Mouse (Mus musculus): ENCODE measurements at regions not wholly inside any gene's neighbourhood (a gene's known extent, or its start where the extent isn't known, plus 50 kb on each side); places are given as distances from the start of the nearest gene placed in this dataset.
"Not testable (repeated sequence)": the region's sequence is repeated elsewhere in the genome, so short reads cannot be mapped to it uniquely, and the experiment has no call there.

DNA sequence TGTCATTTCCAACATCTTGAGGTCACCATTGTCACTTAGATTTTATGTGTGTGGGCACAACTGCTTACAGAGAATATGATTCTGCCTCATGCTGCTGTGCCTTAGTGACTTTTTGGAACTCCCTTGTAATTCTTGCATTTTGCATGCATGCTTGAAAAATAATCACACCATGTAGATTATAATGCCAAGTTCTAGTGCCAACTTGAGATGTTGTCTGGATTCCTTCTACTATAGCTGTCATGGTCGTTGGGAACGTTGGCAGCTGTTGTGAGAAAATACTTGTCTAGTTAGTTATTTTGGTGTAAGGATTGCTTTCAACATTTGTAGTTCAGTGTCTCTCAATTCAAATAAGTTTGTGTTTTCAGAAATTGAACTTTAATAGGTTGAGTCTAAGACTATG lies 365.6 kb upstream of the Nectin3 start:
- H3K27ac ChIP-seq = no peak overlapping the region
- H3K9me3 ChIP-seq (replicated peaks) = no peaks in the 10 kb centered on the region
- no peaks in the 10 kb centered on the region for H3K4me1 ChIP-seq
- H3K4me3 ChIP-seq = no peak overlapping the region
- no peaks in the 10 kb centered on the region for H3K27me3 ChIP-seq (ENCODE audit: low read depth, poor library complexity, severe bottlenecking)
- DNase-seq (ENCODE audit: low spot score) = no peak
- WGBS = 95% methylated on average over 2 of the region's 2 CpGs
- H3K36me3 ChIP-seq = no peaks in the 10 kb centered on the region

DNA sequence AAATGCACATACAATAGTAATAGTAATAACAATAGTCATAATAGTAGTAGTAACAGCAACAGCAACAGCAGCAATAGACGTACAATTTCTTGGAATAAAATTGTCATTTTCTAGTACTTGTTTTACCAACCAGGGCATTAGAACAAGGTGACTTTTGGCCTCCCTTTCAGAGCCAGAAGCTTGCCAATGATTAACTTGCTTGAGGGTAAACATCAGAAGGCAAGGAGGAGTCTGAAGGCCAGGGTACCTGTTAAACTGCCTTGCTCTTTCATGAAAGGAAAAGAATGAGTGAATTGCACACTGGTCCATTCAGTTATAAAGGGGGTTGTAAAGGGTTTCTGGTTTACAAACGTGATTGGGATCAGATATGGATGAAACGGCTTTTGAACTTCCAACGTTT lies 351.2 kb upstream of the Nectin3 start:
- DNase-seq (ENCODE audit: low spot score) = no peak
- no peaks in the 10 kb centered on the region for H3K4me1 ChIP-seq
- H3K9me3 ChIP-seq (replicated peaks) = no peaks in the 10 kb centered on the region
- H3K27me3 ChIP-seq (ENCODE audit: low read depth, poor library complexity, severe bottlenecking) = no peaks in the 10 kb centered on the region
- WGBS = 89% methylated on average over 4 of the region's 4 CpGs
- H3K4me3 ChIP-seq = no peak overlapping the region
- H3K36me3 ChIP-seq = no peaks in the 10 kb centered on the region
- H3K27ac ChIP-seq = no peak overlapping the region

- Histone ChIP-seq H3K36me3 (no peaks in the 10 kb centered on the region), H3K27ac (no peak overlapping the region), H3K4me3 (no peak overlapping the region), H3K27me3 (ENCODE audit: low read depth, poor library complexity, severe bottlenecking) (no peaks in the 10 kb centered on the region), H3K9me3 (replicated peaks) (no peaks in the 10 kb centered on the region), H3K4me1 (no peaks in the 10 kb centered on the region)
- no peak for DNase-seq (ENCODE audit: low spot score)
These were observed 350.4 kb upstream of the Nectin3 start for GRCm38 (mm10) chr16:46848755-46849154.

GRCm38 (mm10) chr16:46847707-46848356 lies 349.5 kb upstream of the Nectin3 start:
- Histone ChIP-seq H3K4me3 (no peak overlapping the region), H3K36me3 (no peaks in the 10 kb centered on the region), H3K27ac (no peak overlapping the region), H3K27me3 (ENCODE audit: low read depth, poor library complexity, severe bottlenecking) (no peaks in the 10 kb centered on the region), H3K4me1 (no peaks in the 10 kb centered on the region), H3K9me3 (replicated peaks) (no peaks in the 10 kb centered on the region)
- 66% methylated on average over 3 of the region's 3 CpGs for WGBS
- DNase-seq (ENCODE audit: low spot score) = no peak

- no peaks in the 10 kb centered on the region for H3K27me3 ChIP-seq (ENCODE audit: low read depth, poor library complexity, severe bottlenecking)
- H3K4me3 ChIP-seq = no peak overlapping the region
- no peak overlapping the region for H3K27ac ChIP-seq
- H3K36me3 ChIP-seq = no peaks in the 10 kb centered on the region
- WGBS = 87% methylated on average over 2 of the region's 2 CpGs
- H3K4me1 ChIP-seq = no peaks in the 10 kb centered on the region
- no peaks in the 10 kb centered on the region for H3K9me3 ChIP-seq (replicated peaks)
- DNase-seq (ENCODE audit: low spot score) = no peak
These were observed 342.9 kb upstream of the Nectin3 start for GRCm38 (mm10) chr16:46841179-46841578.

GRCm38 (mm10) chr16:46840764-46841163 lies 342.4 kb upstream of the Nectin3 start:
- DNase-seq (ENCODE audit: low spot score) = no peak
- H3K27me3 ChIP-seq (ENCODE audit: low read depth, poor library complexity, severe bottlenecking) = no peaks in the 10 kb centered on the region
- no peaks in the 10 kb centered on the region for H3K9me3 ChIP-seq (replicated peaks)

GRCm38 (mm10) chr16:46825147-46825546 lies 326.8 kb upstream of the Nectin3 start:
- DNase-seq (ENCODE audit: low spot score) = no peak
- Histone ChIP-seq H3K4me3 (no peak overlapping the region), H3K4me1 (no peaks in the 10 kb centered on the region), H3K27me3 (ENCODE audit: low read depth, poor library complexity, severe bottlenecking) (no peaks in the 10 kb centered on the region), H3K9me3 (replicated peaks) (no peaks in the 10 kb centered on the region), H3K27ac (no peak overlapping the region), H3K36me3 (no peaks in the 10 kb centered on the region)
- 94% methylated on average over 2 of the region's 2 CpGs for WGBS

More at GRCm38 (mm10) chr16:46840764-46841163, 342.4 kb upstream of the Nectin3 start:
- Histone ChIP-seq H3K36me3 (no peaks in the 10 kb centered on the region), H3K4me1 (no peaks in the 10 kb centered on the region), H3K27ac (no peak overlapping the region), H3K4me3 (no peak overlapping the region)

- no peaks in the 10 kb centered on the region for H3K4me1 ChIP-seq
- no peaks in the 10 kb centered on the region for H3K27me3 ChIP-seq (ENCODE audit: low read depth, poor library complexity, severe bottlenecking)
- no peak overlapping the region for H3K27ac ChIP-seq
- no peak for DNase-seq (ENCODE audit: low spot score)
- no peaks in the 10 kb centered on the region for H3K9me3 ChIP-seq (replicated peaks)
- WGBS = 51% methylated on average over 3 of the region's 3 CpGs
- H3K4me3 ChIP-seq = no peak overlapping the region
- H3K36me3 ChIP-seq = no peaks in the 10 kb centered on the region
These were observed 324.4 kb upstream of the Nectin3 start for GRCm38 (mm10) chr16:46822753-46823152.

GRCm38 (mm10) chr16:46818215-46818614 lies 319.9 kb upstream of the Nectin3 start:
- H3K9me3 ChIP-seq (replicated peaks) = no peaks in the 10 kb centered on the region
- no peaks in the 10 kb centered on the region for H3K27me3 ChIP-seq (ENCODE audit: low read depth, poor library complexity, severe bottlenecking)
- H3K4me1 ChIP-seq = no peaks in the 10 kb centered on the region
- no peak overlapping the region for H3K4me3 ChIP-seq
- DNase-seq (ENCODE audit: low spot score) = no peak
- H3K27ac ChIP-seq = no peak overlapping the region
- H3K36me3 ChIP-seq = no peaks in the 10 kb centered on the region
- WGBS = 95% methylated on average over 1 of the region's 1 CpGs

DNA sequence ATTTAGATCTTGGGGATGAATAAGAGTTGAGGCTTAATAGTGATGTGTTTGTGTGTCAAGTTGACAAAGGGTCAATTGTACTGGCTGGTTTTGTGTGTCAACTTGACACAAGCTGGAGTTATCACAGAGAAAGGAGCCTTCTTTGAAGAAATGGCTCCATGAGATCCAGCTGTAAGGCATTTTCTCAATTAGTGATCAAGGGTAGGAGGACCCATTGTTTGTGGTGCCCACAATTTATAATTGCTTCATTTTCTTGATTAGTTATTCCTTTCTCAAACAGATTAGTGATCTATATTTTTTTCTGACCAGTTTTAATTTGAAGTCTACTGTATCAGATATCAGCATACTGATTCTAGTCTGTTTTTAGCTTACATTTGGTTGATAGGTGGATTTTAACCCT lies 313.5 kb upstream of the Nectin3 start:
- not testable (repeated sequence) for H3K36me3 ChIP-seq; H3K4me1 ChIP-seq; H3K27ac ChIP-seq; H3K9me3 ChIP-seq (replicated peaks); H3K27me3 ChIP-seq (ENCODE audit: low read depth, poor library complexity, severe bottlenecking); DNase-seq (ENCODE audit: low spot score); H3K4me3 ChIP-seq

DNA sequence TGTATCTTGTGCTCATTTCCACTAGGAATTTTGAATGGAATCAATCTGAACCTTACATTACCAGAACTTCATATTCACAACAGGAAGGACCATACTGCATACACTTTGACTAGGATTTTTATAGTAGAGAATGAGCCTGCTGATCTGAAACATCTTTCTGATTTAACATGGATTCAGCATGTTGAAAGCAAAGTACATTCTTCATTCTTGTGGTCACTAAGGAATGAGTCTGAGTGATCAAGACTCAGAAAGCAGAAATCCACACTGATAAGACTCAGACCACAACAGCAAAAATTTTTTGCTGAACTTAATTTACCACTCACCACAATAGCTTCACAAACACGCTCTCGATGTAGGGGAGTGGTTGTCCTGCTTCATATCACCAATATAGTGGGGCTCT lies 309.2 kb upstream of the Nectin3 start:
- no peak for DNase-seq (ENCODE audit: low spot score)
- H3K9me3 ChIP-seq (replicated peaks) = no peaks in the 10 kb centered on the region
- no peak overlapping the region for H3K27ac ChIP-seq
- no peak overlapping the region for H3K4me3 ChIP-seq
- no peaks in the 10 kb centered on the region for H3K36me3 ChIP-seq
- H3K27me3 ChIP-seq (ENCODE audit: low read depth, poor library complexity, severe bottlenecking) = no peaks in the 10 kb centered on the region
- no peaks in the 10 kb centered on the region for H3K4me1 ChIP-seq
- WGBS = 94% methylated on average over 2 of the region's 2 CpGs

DNA sequence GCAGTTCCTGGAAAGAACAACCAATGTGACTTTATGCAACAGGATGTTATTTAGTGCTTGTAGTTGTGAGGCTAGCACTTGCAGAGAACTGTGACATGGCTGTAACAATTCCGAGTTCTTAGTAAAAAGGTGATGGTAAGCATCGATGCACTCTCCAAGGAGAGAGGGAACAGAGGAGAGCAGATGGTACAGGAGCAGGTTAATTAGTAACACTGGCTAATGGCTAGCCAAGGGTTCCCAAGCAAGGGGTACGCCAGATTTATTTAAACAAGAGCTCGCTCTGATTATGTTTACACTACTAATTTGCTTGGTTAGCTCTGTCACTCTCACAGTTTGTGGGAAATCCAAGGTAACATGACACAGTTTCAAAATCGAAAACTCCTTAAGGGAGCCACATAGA lies 278.0 kb upstream of the Nectin3 start:
- no peak overlapping the region for H3K27ac ChIP-seq
- H3K9me3 ChIP-seq (replicated peaks) = no peaks in the 10 kb centered on the region
- no peaks in the 10 kb centered on the region for H3K27me3 ChIP-seq (ENCODE audit: low read depth, poor library complexity, severe bottlenecking)
- no peak for DNase-seq (ENCODE audit: low spot score)
- H3K36me3 ChIP-seq = no peaks in the 10 kb centered on the region
- H3K4me3 ChIP-seq = no peak overlapping the region
- WGBS = 80% methylated on average over 5 of the region's 5 CpGs
- no peaks in the 10 kb centered on the region for H3K4me1 ChIP-seq

DNA sequence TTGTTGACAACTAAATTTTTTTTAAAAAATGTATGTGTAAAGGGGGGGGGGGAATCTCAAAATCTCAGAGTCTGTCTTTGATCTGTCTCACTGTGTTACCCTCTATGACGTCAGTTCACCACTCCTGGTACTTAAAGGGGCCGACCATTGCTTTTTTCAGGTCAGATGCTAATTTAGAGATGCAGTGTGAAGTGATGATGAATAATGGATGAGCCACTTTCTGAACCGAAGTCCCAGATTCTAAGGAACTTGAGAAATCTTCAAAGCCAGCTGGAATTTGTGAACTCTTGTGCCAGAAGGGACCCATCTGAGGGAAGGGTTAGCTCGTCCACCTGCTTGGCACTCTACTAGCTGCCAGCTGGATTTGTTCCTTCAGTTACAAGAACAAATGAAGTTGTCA lies 271.1 kb upstream of the Nectin3 start:
- no peaks in the 10 kb centered on the region for H3K36me3 ChIP-seq
- H3K27ac ChIP-seq = no peak overlapping the region
- no peak overlapping the region for H3K4me3 ChIP-seq
- H3K4me1 ChIP-seq = no peaks in the 10 kb centered on the region
- WGBS = 54% methylated on average over 4 of the region's 4 CpGs
- no peaks in the 10 kb centered on the region for H3K27me3 ChIP-seq (ENCODE audit: low read depth, poor library complexity, severe bottlenecking)
- no peak for DNase-seq (ENCODE audit: low spot score)
- H3K9me3 ChIP-seq (replicated peaks) = no peaks in the 10 kb centered on the region

DNA sequence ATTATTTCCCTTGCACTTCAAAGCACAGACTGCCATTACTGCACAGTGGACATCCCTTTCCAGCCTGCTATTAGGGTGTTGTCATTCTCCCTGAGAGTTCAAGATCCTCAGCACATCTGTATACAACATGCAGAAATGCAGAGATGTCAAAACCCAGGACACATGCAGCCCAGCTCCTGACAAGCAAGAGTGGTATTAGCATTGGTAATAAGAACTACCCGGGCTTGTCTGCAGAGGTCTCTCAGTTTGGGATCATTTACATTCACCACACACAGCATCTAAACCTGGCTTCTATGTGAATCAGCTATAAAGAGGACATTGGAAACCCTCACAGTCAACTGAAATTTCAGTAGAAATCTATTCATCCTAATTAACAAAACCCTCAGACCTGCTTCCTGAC lies 270.1 kb upstream of the Nectin3 start:
- Histone ChIP-seq H3K27ac (no peak overlapping the region), H3K4me3 (no peak overlapping the region), H3K4me1 (no peaks in the 10 kb centered on the region), H3K36me3 (no peaks in the 10 kb centered on the region), H3K27me3 (ENCODE audit: low read depth, poor library complexity, severe bottlenecking) (no peaks in the 10 kb centered on the region), H3K9me3 (replicated peaks) (no peaks in the 10 kb centered on the region)
- DNase-seq (ENCODE audit: low spot score) = no peak
- WGBS = 70% methylated on average over 1 of the region's 1 CpGs

Measured in limb, embryonic 10.5 days (tissue).